Mouse (Mus musculus): Measurements from ENCODE around the gene Dhh.

The Dhh gene

DNA sequence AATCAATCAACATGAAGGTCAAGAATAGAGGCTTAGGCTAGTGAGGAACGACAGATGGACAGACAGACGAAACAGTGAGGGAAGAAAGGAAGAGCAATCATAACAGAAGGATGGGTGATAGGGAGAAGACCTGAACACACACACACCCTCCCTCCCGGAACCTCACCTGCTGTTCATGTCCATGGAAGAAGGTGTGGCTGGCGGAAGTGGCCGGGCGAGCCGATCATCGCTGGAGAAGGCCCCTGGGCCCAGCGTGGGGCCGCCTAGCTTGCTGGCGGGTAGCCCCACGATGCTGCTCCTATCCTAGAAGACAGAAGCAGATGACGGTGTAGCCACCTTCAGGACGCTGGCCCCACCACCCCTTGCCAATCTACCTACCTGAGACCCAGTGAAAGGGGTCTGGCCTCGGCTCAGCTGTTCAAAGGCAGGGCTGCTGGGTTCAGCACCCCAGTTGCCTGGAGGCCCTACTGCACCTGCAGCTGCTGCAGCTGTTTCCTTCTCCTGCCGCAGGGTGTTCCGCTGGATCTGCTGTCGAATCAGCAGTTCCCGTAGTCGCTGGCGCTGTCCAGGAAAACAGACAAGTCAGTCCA lies 47.0 kb downstream of the Dhh start:
- DNase-seq (ENCODE audit: low read depth, low spot score): no peak

DNA sequence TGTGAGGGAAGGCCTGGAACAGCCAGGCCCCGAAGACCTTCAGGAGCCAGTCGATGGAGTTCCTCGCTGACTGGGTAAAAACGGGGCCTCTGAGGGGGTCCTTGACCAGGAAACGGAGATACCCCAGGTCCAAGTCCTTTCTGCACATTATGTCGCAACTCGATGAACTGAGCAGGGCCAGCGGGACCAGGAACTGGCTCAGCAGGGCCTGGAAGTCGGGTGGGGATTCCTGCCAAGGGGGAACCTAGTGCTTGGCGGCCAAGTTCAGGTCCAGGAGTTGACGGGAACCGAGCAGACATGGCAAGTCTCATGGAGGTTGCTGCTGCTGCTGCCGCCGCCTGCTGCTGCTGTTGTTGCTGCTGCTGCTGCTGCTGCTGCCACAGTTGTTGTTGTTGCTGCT lies 47.7 kb downstream of the Dhh start:
- no peak for DNase-seq (ENCODE audit: low read depth, low spot score)

GRCm38 (mm10) chr15:98849956-98850600 lies 48.3 kb downstream of the Dhh start:
- no peak for DNase-seq (ENCODE audit: low read depth, low spot score)

DNA sequence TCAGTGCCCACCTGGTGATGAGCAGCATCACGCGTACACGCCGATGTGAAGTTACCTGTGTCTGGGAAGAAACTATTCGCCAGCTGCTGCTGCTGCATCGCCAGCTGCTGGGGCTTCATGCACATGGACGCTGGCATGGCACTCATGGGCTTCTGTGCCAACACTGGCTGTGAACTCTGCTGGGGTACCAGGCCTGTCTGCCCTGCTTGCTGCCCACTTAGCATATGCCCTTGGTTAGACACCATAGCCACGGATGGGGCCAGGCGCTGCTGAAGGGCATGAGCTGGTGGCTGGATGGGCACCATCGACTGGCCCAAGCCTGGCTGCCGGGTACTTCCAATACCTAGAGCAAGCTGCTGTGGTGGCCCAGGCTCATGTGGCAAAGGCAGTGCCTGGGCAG lies 49.2 kb downstream of the Dhh start:
- DNase-seq (ENCODE audit: low read depth, low spot score): no peak

DNA sequence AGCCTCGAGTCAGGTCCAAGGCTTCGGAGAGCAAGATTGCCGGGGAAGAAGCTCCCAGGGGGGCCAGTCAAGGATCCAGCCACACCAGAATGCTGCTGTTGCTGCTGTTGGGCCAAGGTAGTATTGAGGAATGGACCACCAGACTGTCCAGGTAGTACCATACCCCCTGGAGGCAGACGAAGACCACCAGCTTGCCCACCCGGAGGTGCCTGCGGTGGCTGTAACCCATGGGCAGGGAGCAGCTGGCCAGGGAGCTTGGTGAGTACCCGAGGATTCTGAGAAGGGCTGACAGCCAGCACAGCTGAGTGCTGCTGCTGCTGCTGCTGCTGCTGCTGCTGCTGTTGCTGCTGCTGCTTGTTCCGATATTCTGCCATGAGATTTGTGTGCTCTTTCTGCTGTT lies 52.2 kb downstream of the Dhh start:
- DNase-seq (ENCODE audit: low read depth, low spot score): no peak

GRCm38 (mm10) chr15:98845149-98845548 lies 53.2 kb downstream of the Dhh start:
- DNase-seq (ENCODE audit: low read depth, low spot score): no peak

DNA sequence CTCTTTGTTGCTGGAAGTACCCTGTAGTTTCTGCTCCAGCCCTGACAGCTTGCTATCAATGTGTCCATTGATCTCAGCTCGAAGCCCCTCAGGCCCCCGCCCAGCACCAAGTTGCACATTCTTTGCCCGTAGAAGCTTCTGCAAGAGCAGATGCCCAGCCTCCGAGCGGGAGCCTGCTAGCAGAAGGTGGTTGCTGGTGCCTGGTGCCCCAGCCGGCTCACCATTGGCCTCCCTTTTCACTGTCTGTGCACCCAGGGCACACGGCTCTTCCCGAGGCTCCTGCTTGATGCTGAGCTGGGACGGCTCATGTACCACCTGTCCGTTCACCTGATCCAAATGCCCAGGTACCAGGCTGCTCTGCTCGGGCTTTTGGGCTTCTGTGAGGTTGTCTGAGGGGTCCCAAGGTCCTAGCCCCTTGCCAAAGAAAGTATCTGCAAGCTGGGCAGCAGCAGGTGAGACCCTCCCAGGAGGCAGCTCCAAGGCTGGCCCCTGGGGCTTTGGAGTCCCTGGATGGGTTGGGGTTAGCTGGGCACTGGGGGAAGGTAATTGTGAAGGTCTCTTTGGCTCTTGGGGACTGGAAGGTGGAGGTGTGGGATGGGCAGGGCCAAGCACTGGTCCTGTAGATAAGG lies 54.6 kb downstream of the Dhh start:
- DNase-seq (ENCODE audit: low read depth, low spot score): no peak

All from telencephalon, adult 2 months (tissue).